Mouse (Mus musculus): ENCODE results near the gene Gad2.

The Gad2 gene

DNA sequence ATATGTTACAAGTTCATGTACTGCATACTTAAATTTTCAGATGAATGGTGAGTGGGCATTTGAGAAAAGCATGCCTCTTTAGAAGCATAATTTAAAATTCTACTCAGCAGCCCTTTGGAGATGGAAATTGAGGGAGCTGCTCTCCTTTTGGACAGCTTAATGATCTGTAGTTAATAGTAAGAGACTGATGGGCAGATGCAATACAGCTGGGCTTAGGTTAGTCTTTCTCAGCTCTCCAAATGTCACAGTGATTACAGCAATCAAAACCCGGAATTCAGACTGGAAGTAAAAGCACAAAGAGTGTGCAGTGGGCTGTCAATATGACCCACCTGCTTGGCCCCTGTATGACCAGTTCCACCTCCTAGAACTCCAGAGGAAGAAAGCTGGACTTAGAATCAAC is 24.1 kb downstream of the Gad2 start:
- no peak for DNase-seq (ENCODE audit: low spot score in 2 of 2)

DNA sequence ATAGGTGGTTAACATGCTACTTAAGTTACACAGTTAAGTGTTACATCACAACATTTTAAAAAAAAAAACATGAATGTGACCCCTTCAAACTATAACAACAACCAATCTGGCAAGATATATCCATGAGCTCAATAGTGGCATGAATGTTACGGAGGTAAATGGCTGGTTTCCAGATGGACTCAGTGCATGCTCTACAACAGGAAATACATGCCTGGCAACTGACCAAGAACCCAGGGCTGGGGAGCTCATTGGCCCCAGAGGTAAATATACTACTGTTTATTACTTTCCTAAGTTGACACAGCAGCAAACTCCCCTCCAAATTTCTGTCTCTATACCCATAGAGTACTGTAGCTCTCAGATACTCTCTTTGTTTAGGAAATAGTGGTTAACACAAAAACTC is 26.4 kb downstream of the Gad2 start:
- DNase-seq (ENCODE audit: low spot score in 2 of 2), result no peak

- no peak for DNase-seq (ENCODE audit: low spot score in 2 of 2)
Observed at GRCm38 (mm10) chr2:22651826-22652225, 29.8 kb downstream of the Gad2 start.

DNA sequence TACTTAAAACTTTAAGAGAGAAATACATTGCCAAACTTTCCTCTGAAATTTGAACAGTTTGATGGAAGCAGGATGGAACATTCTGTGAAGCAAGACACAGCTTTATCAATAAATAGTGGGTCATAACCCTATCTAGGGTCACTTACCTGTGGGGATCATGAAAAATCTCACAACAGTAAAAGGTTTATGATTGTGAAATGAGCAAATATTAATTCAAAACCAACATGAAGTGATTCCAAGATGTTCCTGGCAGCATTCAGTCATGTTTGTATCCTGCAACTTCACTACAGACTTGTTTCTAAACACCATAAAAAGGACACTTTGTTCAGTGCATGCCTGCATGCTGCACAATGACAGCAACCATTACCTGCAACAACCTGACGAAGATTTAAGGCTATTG is 41.7 kb downstream of the Gad2 start:
- no peak for DNase-seq (ENCODE audit: low spot score in 2 of 2)

DNA sequence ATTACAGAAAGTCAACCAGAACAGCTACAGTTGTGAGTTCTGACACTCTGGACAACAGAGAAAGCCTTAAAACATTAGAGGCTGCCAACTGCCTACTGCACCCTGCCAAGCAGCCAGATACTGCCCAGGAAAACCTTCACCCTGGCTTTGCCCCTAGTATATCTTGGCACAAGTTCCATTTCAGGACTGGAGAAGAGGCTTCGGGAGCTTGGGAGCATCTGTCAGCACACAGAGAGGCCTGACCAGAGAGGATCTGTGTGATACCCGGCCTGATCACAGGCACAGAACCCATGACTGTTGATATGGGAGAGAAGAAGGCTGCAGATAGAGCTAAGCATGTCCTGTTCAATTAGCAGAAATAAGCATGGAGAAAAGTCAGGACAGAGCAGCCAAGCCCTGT is 48.4 kb downstream of the Gad2 start:
- DNase-seq (ENCODE audit: low spot score in 2 of 2), result no peak

- DNase-seq (ENCODE audit: low spot score in 2 of 2), result no peak
Observed at GRCm38 (mm10) chr2:22671348-22671747, 49.3 kb downstream of the Gad2 start.

DNA sequence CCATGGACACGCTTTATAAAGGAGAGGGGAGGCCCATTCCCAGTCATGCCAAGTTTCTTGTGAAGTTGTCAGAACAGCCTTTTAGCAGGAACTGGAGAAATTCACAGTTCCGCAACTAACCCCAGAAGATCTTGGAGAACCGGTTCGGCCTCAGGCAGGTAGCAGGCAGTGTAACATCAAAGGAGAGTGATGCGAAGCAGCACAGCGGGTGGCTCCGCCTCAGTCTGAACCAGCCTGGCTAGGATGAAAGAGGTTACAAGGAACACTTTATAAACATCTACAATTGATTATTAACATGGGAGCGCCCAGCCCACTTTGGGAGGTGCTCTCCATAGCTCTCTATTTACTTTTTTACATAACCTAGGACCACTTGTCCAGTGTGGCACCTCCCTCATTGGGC is 55.1 kb downstream of the Gad2 start:
- DNase-seq (ENCODE audit: low spot score in 2 of 2), result no peak

DNA sequence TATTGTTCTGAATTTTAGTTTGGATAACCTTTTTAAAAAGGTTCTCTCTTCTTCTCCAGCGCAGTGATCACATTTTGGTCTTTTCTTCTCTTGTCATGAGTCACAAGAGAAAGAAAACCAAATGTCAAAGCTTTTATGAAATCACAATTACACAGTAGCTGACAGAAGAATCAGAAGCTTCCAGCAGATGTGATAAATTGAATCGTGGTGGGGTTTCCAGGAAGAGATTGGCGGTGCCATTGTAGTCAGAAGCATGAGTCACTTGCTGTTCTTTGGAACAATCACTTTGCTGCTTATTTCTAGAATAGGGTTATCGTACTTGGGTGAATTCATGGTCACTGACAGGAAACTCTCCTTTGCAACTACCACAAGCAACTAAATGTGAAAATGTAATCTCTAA is 57.9 kb downstream of the Gad2 start:
- DNase-seq (ENCODE audit: low spot score in 2 of 2), result no peak

GRCm38 (mm10) chr2:22689969-22690368 is 68.0 kb downstream of the Gad2 start:
- DNase-seq (ENCODE audit: low spot score in 2 of 2), result no peak

GRCm38 (mm10) chr2:22704780-22705727 is 83.0 kb downstream of the Gad2 start:
- no peak for DNase-seq (ENCODE audit: low spot score in 2 of 2)

DNA sequence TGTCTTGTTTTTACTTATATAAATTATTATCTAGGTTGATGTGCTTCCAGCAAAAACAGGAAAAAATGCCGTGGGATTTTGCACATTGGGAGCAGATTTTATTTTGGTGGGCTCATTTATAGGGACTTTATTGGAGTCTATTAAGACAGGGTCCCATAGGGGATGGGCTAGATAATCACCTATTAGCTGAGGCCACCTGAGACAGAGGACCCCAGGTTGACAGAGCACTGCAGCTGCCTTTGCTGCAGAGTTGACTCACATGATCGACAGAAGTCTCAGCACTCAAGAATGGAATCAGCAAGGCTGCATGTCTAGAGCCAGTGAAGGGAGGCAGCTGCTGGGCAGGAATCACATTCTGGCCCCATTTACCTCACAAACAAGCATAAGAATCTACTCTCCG is 84.2 kb downstream of the Gad2 start:
- no peak for DNase-seq (ENCODE audit: low spot score in 2 of 2)

- DNase-seq (ENCODE audit: low spot score in 2 of 2), result peak; percentile 64 to 75
Observed at GRCm38 (mm10) chr2:22721522-22722470, 99.8 kb downstream of the Gad2 start.

DNA sequence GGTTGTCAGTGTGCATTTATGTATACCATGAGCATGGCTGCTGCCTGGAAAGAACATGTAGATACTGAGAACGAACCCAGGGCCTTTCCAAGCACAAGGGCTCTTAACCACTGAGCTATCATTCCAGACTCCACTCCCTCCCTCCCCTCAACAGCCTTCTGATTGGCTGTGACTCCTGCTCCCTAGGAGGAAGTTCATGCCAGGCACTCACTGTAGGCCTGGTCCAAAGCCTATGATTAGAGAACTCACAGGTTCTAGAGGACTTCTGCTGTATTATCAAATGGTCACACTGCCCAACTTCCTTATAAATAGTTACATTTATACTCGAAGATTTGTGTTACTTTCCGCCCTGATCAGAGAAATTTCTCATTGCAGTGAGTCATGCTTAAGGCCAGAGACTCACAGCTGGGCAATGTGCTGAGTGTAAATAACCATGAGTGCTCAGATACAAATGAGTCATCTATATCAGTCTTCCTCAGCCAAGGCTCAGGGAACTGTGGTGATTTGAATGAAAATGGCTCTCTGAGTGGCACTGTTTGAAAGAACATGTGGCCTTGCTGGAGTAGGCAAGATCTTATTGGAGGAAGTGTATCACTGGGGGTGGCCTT is 102.0 kb downstream of the Gad2 start:
- DNase-seq (ENCODE audit: low spot score in 2 of 2), result no peak

- DNase-seq (ENCODE audit: low spot score in 2 of 2), result peak; percentile 36 to 44
Observed at GRCm38 (mm10) chr2:22727113-22727512, 105.1 kb downstream of the Gad2 start.

DNA sequence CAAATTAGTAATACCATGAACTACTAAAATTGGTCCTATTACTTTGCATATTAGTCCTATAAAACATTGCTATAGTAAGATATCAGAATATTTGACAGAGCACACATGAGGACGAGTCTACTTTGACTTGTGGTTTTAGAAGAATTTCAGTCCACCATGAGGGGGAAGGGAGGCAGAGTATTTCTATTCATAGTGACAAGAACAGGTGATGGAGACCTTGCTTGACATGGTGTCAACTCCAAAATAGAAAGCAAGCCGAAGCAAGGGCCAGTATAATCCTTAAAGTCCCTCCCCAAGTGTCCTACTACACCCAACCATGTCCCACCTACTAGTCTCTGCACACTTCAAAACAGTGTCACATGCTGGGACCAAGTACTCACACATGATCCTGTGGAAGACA is 114.1 kb downstream of the Gad2 start:
- DNase-seq (ENCODE audit: low spot score in 2 of 2), result no peak

- DNase-seq (ENCODE audit: low spot score in 2 of 2), result no peak
Observed at GRCm38 (mm10) chr2:22739369-22739768, 117.4 kb downstream of the Gad2 start.

DNA sequence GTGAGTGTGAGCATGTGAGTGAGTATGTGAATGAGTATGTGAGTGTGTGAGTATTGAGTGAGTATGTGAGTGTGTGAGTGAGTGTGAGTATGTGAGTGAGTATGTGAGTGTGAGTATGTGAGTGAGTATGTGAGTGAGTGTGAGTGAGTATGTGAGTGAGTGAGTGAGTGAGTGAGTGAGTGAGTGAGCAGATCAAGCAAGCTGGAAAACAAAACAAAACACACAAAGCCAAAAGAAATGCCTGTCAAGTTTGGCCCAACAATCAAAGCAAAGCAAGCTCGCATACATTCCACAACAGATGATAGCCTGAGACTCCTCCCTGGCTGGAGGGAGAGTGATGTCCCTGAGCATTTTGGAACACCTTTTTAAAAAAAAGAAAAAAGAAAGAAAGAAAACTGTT is 118.4 kb downstream of the Gad2 start:
- DNase-seq (ENCODE audit: low spot score in 2 of 2), result no peak

GRCm38 (mm10) chr2:22741222-22741621 is 119.2 kb downstream of the Gad2 start:
- no peak for DNase-seq (ENCODE audit: low spot score in 2 of 2)

Data from spleen, postnatal 36 days (tissue).